Comparison of ENCODE assay signal across 8 mouse cellular contexts in genomic region chr11:106762139-106762799, GRCm38 (mm10). TPM values are rescaled to one million over a fixed set of nuclear protein-coding genes. Genes with fewer than 3 reads are reported as not detected.
DNase-seq lines count a peak whose midpoint lies in the region; ATAC-seq and TF ChIP-seq lines count a peak whose summit lies in the region.
"Had no signal": no experiment of that assay in that cellular context is flagged by ENCODE, and none has a peak within 500 bp of the region (broad histone marks: within the 10 kb centered on the region; RNA-seq: fewer than 3 reads in every experiment).

No protein-coding gene starts in this region.

- no peaks in the 10 kb centered on the region for H3K79me2 ChIP-seq in CH12.LX (replicated peaks; ENCODE audit: control insufficient read depth, extremely low read depth, insufficient read depth, poor library complexity, severe bottlenecking)

- H3K36me3 ChIP-seq in CH12.LX (replicated peaks in 1 of 2; ENCODE audit: control insufficient read depth in 1 of 2, insufficient read depth in 1 of 2, low read length in 1 of 2) = peaks cover 27 to 51% of the 10 kb centered on the region in 2 experiments
- H3K36me3 ChIP-seq in limb, embryonic 10.5 days = peaks cover 28% of the 10 kb centered on the region

- TF ChIP-seq CTCF in CH12.LX (conservative IDR thresholded peaks at IDR 0.05 in 1 of 2, IDR thresholded peaks at IDR 0.05 in 1 of 2; ENCODE audit: low read depth in 2 of 2, low read length in 2 of 2) = no peak

- TF ChIP-seq POLR2A in CH12.LX (IDR thresholded peaks at IDR 0.05; ENCODE audit: low read depth, low read length) = peak; percentile 37

- peak overlapping the region; percentile 81 for H3K4me2 ChIP-seq in CH12.LX (ENCODE audit: insufficient read depth, low read depth, poor library complexity, severe bottlenecking)
- H3K4me2 ChIP-seq: hindbrain, embryonic 15.5 days had no signal

- peak; percentile 86 for TF ChIP-seq EP300 in CH12.LX (IDR thresholded peaks at IDR 0.05; ENCODE audit: low read length)

- 45% methylated on average over 5 of the region's 5 CpGs for WGBS in limb, embryonic 10.5 days

- TF ChIP-seq RAD21 in CH12.LX (IDR thresholded peaks at IDR 0.05; ENCODE audit: low read depth, low read length) = no peak; the same call in none of the 2 replicates

- in situ Hi-C loops in CH12.LX (cut with MboI; ENCODE audit: low pct_ligation_motif_present, low pct_unique_long_range_greater_than_20kb, low sequenced_read_pairs) = loop anchor here (25.0 kb wide), 1 partner anchor 450 kb away; the partner anchor contains the start of genes Cd79b and Gh

- DNase-seq in A20 (ENCODE audit: low read depth, low spot score) = peak; percentile 96
- DNase-seq in CH12.LX (ENCODE audit: extremely low read depth) = peak; percentile 99
- peak; percentile 47 for DNase-seq in heart, adult 8-10 months (ENCODE audit: low spot score)
- no peak for DNase-seq in limb, embryonic 10.5 days (ENCODE audit: low spot score)
- DNase-seq in cerebellum, postnatal 14 days = no peak
- no peak for DNase-seq in cerebellum, adult 18-20 months

- no peaks in the 10 kb centered on the region for H3K9me3 ChIP-seq in CH12.LX (replicated peaks; ENCODE audit: low read length)
- H3K9me3 ChIP-seq in limb, embryonic 10.5 days (replicated peaks) = no peaks in the 10 kb centered on the region
- H3K9me3 ChIP-seq: hindbrain, embryonic 15.5 days had no signal

- dilution Hi-C loops in CH12.LX (cut with MboI; ENCODE audit: extremely low pct_ligation_motif_present, extremely low pct_unique_long_range_greater_than_20kb, low sequenced_read_pairs) = no loop called here

- peak overlapping the region in 1 of 3 experiments; percentile 14 for H3K4me3 ChIP-seq in CH12.LX (replicated peaks in 1 of 3; ENCODE audit: low read depth in 2 of 3, low read length in 2 of 3, poor library complexity in 1 of 3)
- H3K4me3 ChIP-seq in limb, embryonic 10.5 days = no peak overlapping the region
- H3K4me3 ChIP-seq: hindbrain, embryonic 15.5 days had no signal

- H3K27me3 ChIP-seq in CH12.LX (replicated peaks) = no peaks in the 10 kb centered on the region
- H3K27me3 ChIP-seq in limb, embryonic 10.5 days (ENCODE audit: low read depth, poor library complexity, severe bottlenecking) = no peaks in the 10 kb centered on the region
- H3K27me3 ChIP-seq: hindbrain, embryonic 15.5 days had no signal

- peak overlapping the region; percentile 99 for H3K27ac ChIP-seq in CH12.LX (ENCODE audit: insufficient read depth, low read depth)
- 0 out of 2 replicates have a peak overlapping the region, but pooled peaks have one; percentile 19 for H3K27ac ChIP-seq in limb, embryonic 10.5 days
- H3K27ac ChIP-seq: hindbrain, embryonic 15.5 days had no signal

- peaks cover 44 to 84% of the 10 kb centered on the region in 2 experiments for H3K4me1 ChIP-seq in CH12.LX (ENCODE audit: control insufficient read depth in 1 of 2, insufficient read depth in 2 of 2)
- peaks cover 9% of the 10 kb centered on the region for H3K4me1 ChIP-seq in limb, embryonic 10.5 days
- H3K4me1 ChIP-seq: hindbrain, embryonic 15.5 days had no signal

- peak; percentile 67 for ATAC-seq in monocyte, adult 5-6 weeks (replicated peaks; ENCODE audit: insufficient number of reproducible peaks, low FRiP score, low TSS enrichment, poor library complexity, severe bottlenecking)

- peak overlapping the region; percentile 79 for H3K9ac ChIP-seq in CH12.LX (ENCODE audit: insufficient read depth, low read depth)
- H3K9ac ChIP-seq: hindbrain, embryonic 15.5 days had no signal

TF ChIP-seq in CH12.LX, 34 proteins besides CTCF, POLR2A, EP300 and RAD21 (continues in another document):
- TF ChIP-seq MAFK (IDR thresholded peaks at IDR 0.05; ENCODE audit: insufficient replicate concordance, low read length) = peak; percentile 78; the same call in 1 of the 2 replicates
- TF ChIP-seq UBTF (IDR thresholded peaks at IDR 0.05; ENCODE audit: low read depth, low read length) = peak; percentile 42; the same call in 1 of the 2 replicates
- peak; percentile 81 for TF ChIP-seq SIN3A (IDR thresholded peaks at IDR 0.05; ENCODE audit: low read length)
- TF ChIP-seq NELFE (IDR thresholded peaks at IDR 0.05; ENCODE audit: low read depth, low read length) = 0 out of 2 replicates have a peak, but pooled peaks have one; percentile 12
- peak; percentile 70; the same call in 1 of the 2 replicates for TF ChIP-seq MAX (IDR thresholded peaks at IDR 0.05; ENCODE audit: low read length)
- peak; percentile 59 for TF ChIP-seq JUND (conservative IDR thresholded peaks at IDR 0.05; ENCODE audit: low read depth, low read length)
- 0 out of 2 replicates have a peak, but pooled peaks have one; percentile 5 for TF ChIP-seq CHD1 (IDR thresholded peaks at IDR 0.05; ENCODE audit: low read depth, low read length)
- TF ChIP-seq HCFC1 (IDR thresholded peaks at IDR 0.05; ENCODE audit: low read depth, low read length) = no peak
- peak; percentile 81 for TF ChIP-seq BHLHE40 (IDR thresholded peaks at IDR 0.05; ENCODE audit: low read depth, low read length)
- peak; percentile 64 for TF ChIP-seq MYC (IDR thresholded peaks at IDR 0.05; ENCODE audit: low read depth, low read length)
- TF ChIP-seq ETS1 (conservative IDR thresholded peaks at IDR 0.05; ENCODE audit: low read depth, low read length) = peak; percentile 96
- peak; percentile 2; the same call in 1 of the 2 replicates for TF ChIP-seq SMC3 (IDR thresholded peaks at IDR 0.05; ENCODE audit: low read depth, low read length)
- no peak for TF ChIP-seq JUN (IDR thresholded peaks at IDR 0.05; ENCODE audit: insufficient read depth, low read depth, low read length)
- peak; percentile 90; the same call in 1 of the 2 replicates for TF ChIP-seq E2F4 (IDR thresholded peaks at IDR 0.05; ENCODE audit: insufficient replicate concordance, low read depth, low read length)
- TF ChIP-seq NRF1 (IDR thresholded peaks at IDR 0.05; ENCODE audit: low read depth, low read length) = no peak
- TF ChIP-seq ELF1 (IDR thresholded peaks at IDR 0.05; ENCODE audit: low read depth, low read length) = no peak; the same call in none of the 2 replicates
- TF ChIP-seq RCOR1 (conservative IDR thresholded peaks at IDR 0.05; ENCODE audit: low read depth, low read length) = peak; percentile 81; the same call in 1 of the 2 replicates
- peak; percentile 85 for TF ChIP-seq MEF2A (IDR thresholded peaks at IDR 0.05; ENCODE audit: borderline replicate concordance, low read depth, low read length)
- peak; percentile 75 for TF ChIP-seq TBP (conservative IDR thresholded peaks at IDR 0.05; ENCODE audit: low read depth, low read length)
- TF ChIP-seq ZKSCAN1 (IDR thresholded peaks at IDR 0.05; ENCODE audit: borderline replicate concordance, low read depth, low read length) = no peak
- TF ChIP-seq ZNF384 (IDR thresholded peaks at IDR 0.05; ENCODE audit: low read depth, low read length) = no peak
- no peak for TF ChIP-seq USF2 (conservative IDR thresholded peaks at IDR 0.05; ENCODE audit: low read depth, low read length)
- 0 out of 2 replicates have a peak, but pooled peaks have one; percentile 66 for TF ChIP-seq KAT2A (IDR thresholded peaks at IDR 0.05; ENCODE audit: insufficient replicate concordance, low read length)
- peak; percentile 73; the same call in 1 of the 2 replicates for TF ChIP-seq ZMIZ1 (IDR thresholded peaks at IDR 0.05; ENCODE audit: low read depth, low read length)
- peak; percentile 93 for TF ChIP-seq TCF12 (IDR thresholded peaks at IDR 0.05; ENCODE audit: low read depth, low read length)
- TF ChIP-seq USF1 (IDR thresholded peaks at IDR 0.05; ENCODE audit: low read depth, low read length) = no peak
- peak; percentile 80 for TF ChIP-seq IRF4 (IDR thresholded peaks at IDR 0.05; ENCODE audit: low read depth, low read length)
- TF ChIP-seq GABPA (IDR thresholded peaks at IDR 0.05; ENCODE audit: insufficient replicate concordance, low read depth, low read length) = no peak

RNA-seq across cellular contexts. Expression of gene Milr1, which starts 11.2 kb away (rescaled TPM):
- total RNA-seq in CH12.LX (2012; rRNA removed) (22.0 and 28.1 TPM in 2 replicates), CH12.LX (2014; rRNA removed) (41.2 and 50.1 TPM in 2 replicates)
- polyA plus RNA-seq in CH12.LX (2012; ENCODE audit: insufficient read length, low read depth) = 33.1 and 35.4 TPM in 2 replicates
- total RNA-seq in heart, adult 8-10 months (2022) = 1 to 10 TPM in 1 of 4 experiments, under 1 TPM in 3; 0.22 to 1.5 (median 0.74) TPM
- polyA plus RNA-seq in limb, embryonic 10.5 days (2016; fragmentation: Nextera tagmentation; extraction: Ambion mirVana) = 0.67 and 1.2 TPM in 2 replicates
- total RNA-seq in monocyte, adult 5-6 weeks (2017) = 44.9 to 93.4 TPM (median 91.7 TPM) in 3 replicates

RNA-seq across cellular contexts. Expression of gene Pecam1, which starts 11.8 kb away (rescaled TPM):
- total RNA-seq in CH12.LX (2012; rRNA removed) = 19.2 and 22.3 TPM in 2 replicates
- 18.4 and 20.4 TPM in 2 replicates for total RNA-seq in CH12.LX (2014; rRNA removed)
- polyA plus RNA-seq in CH12.LX (2012; ENCODE audit: insufficient read length, low read depth) = 18.9 and 19.2 TPM in 2 replicates
- total RNA-seq in heart, adult 8-10 months (2022) = 100 to 1,000 TPM in 3 of 4 experiments, 10 to 100 TPM in 1; 97.3 to 119 (median 109) TPM
- 25.9 and 28.8 TPM in 2 replicates for polyA plus RNA-seq in limb, embryonic 10.5 days (2016; fragmentation: Nextera tagmentation; extraction: Ambion mirVana)
- 46.9 to 75.5 TPM (median 51.4 TPM) in 3 replicates for total RNA-seq in monocyte, adult 5-6 weeks (2017)

RNA-seq across cellular contexts. Expression of gene Polg2, which starts 17.1 kb away (rescaled TPM):
- total RNA-seq in CH12.LX (2012; rRNA removed) = 12.5 and 13.3 TPM in 2 replicates
- total RNA-seq in CH12.LX (2014; rRNA removed) = 12.3 and 15.3 TPM in 2 replicates
- polyA plus RNA-seq in CH12.LX (2012; ENCODE audit: insufficient read length, low read depth) = 11.5 and 12.1 TPM in 2 replicates
- total RNA-seq in heart, adult 8-10 months (2022) = 1 to 10 TPM; 4.2 to 4.9 (median 4.6) TPM
- 10.7 and 11.2 TPM in 2 replicates for polyA plus RNA-seq in limb, embryonic 10.5 days (2016; fragmentation: Nextera tagmentation; extraction: Ambion mirVana)
- 18.3 to 21.0 TPM (median 19.8 TPM) in 3 replicates for total RNA-seq in monocyte, adult 5-6 weeks (2017)

RNA-seq across cellular contexts. Expression of gene Ddx5, which starts 26.7 kb away (rescaled TPM):
- total RNA-seq in CH12.LX (2012; rRNA removed) = 269 and 351 TPM in 2 replicates
- total RNA-seq in CH12.LX (2014; rRNA removed) = 505 and 574 TPM in 2 replicates
- polyA plus RNA-seq in CH12.LX (2012; ENCODE audit: insufficient read length, low read depth) = 1,169 and 1,328 TPM in 2 replicates
- total RNA-seq in heart, adult 8-10 months (2022) = 100 to 1,000 TPM; 247 to 395 (median 323) TPM
- polyA plus RNA-seq in limb, embryonic 10.5 days (2016; fragmentation: Nextera tagmentation; extraction: Ambion mirVana) = 319 and 354 TPM in 2 replicates
- 2,968 to 3,655 TPM (median 3,142 TPM) in 3 replicates for total RNA-seq in monocyte, adult 5-6 weeks (2017)

RNA-seq across cellular contexts. Expression of gene Cep95, which starts 26.8 kb away (rescaled TPM):
- total RNA-seq in CH12.LX (2012; rRNA removed) (17.2 and 17.5 TPM in 2 replicates), CH12.LX (2014; rRNA removed) (21.7 and 24.4 TPM in 2 replicates)
- 19.3 and 25.3 TPM in 2 replicates for polyA plus RNA-seq in CH12.LX (2012; ENCODE audit: insufficient read length, low read depth)
- 1 to 10 TPM; 3.3 to 6.1 (median 5.3) TPM for total RNA-seq in heart, adult 8-10 months (2022)
- 18.0 and 19.0 TPM in 2 replicates for polyA plus RNA-seq in limb, embryonic 10.5 days (2016; fragmentation: Nextera tagmentation; extraction: Ambion mirVana)
- total RNA-seq in monocyte, adult 5-6 weeks (2017) = 19.5 to 54.4 TPM (median 22.2 TPM) in 3 replicates

Comparison
In these comparisons a context has a peak if more than half of its experiments do, and no peak if none do; other contexts are left out.
1. DNase-seq: peak in A20 (single experiment), CH12.LX (single experiment) and heart, adult 8-10 months (single experiment); none in limb, embryonic 10.5 days (single experiment), cerebellum, postnatal 14 days (0 of 2) and cerebellum, adult 18-20 months (0 of 2).
2. RNA of gene Milr1, which starts 11.2 kb away (total RNA-seq): 44.9 to 93.4 TPM in monocyte, adult 5-6 weeks and 22.0 to 50.1 TPM in CH12.LX; 0.22 to 1.5 TPM in heart, adult 8-10 months; every median in the first group is over 4 times any median in the second.